ENCODE assay signal across 8 mouse cellular contexts in the genomic region with DNA sequence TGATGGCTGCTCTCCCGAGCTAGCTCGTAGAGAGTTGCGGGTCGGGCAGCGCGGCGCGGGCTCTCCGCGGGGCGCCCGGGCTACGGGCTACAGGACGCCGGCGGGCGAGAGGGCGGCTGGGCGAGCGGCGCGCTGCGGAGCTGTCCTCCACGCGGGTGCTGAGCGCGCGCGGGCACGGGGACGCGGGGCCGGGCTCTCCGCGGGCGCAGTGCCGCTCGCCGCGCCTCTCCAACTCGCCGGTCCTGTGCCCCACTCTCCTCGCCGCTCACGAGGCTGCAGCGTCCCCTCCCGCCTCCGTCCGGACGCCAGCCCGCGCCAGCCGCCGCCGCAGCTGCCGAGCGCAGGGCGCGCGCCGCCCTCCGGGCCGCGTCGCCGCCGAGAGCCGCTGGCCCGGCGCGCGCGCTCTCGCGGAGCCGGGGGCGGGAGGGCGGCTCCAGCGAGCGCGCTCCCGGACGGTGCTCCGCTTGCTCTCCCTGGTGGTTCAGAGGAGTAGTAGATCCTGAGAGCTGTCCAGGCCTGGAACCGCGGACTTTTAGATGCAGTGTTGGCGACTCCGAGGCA. TPM values are rescaled to one million over a fixed set of nuclear protein-coding genes. Genes with fewer than 3 reads are reported as not detected.
DNase-seq lines count a peak whose midpoint lies in the region; ATAC-seq and TF ChIP-seq lines count a peak whose summit lies in the region.

A gene (minus strand): TSS at position 347 of the 561 bp plus-strand sequence.

- peaks cover 19% of the 10 kb centered on the region for H3K27me3 ChIP-seq in erythroblast, embryonic 14.5 days (ENCODE audit: control insufficient read depth)
- H3K27me3 ChIP-seq in midbrain, postnatal 0 days (ENCODE audit: insufficient read depth, low read length) = 0 out of 2 replicates have a peak, but pooled peaks cover 4% of the 10 kb centered on the region

- no peak for ATAC-seq in erythroblast, adult 5-6 weeks (replicated peaks; ENCODE audit: low FRiP score, poor library complexity, severe bottlenecking)
- peak; percentile 93 for ATAC-seq in midbrain, postnatal 0 days (ENCODE audit: low FRiP score)

- peak within 1 kb of the TSS; percentile 55; the same call in 1 of the 2 replicates for H3K27ac ChIP-seq in midbrain, postnatal 0 days (ENCODE audit: low read depth, low read length)

- WGBS in midbrain, postnatal 0 days = under 1% methylated on average over 75 of the region's 88 CpGs

- peak within 1 kb of the TSS; percentile 64 for H3K9ac ChIP-seq in midbrain, postnatal 0 days (replicated peaks; ENCODE audit: low read length, poor library complexity, severe bottlenecking)

- TF ChIP-seq CTCF in midbrain, postnatal 0 days (IDR thresholded peaks at IDR 0.05) = peak; percentile 68

- no peaks in the 10 kb centered on the region for H3K36me3 ChIP-seq in erythroblast, embryonic 14.5 days (ENCODE audit: control insufficient read depth)
- H3K36me3 ChIP-seq in midbrain, postnatal 0 days (ENCODE audit: insufficient read depth, low read length) = no peaks in the 10 kb centered on the region

- H3K4me1 ChIP-seq in erythroblast, embryonic 14.5 days (ENCODE audit: control insufficient read depth) = no peaks in the 10 kb centered on the region
- no peaks in the 10 kb centered on the region for H3K4me1 ChIP-seq in midbrain, postnatal 0 days (ENCODE audit: insufficient read depth, low read length)

- DNase-seq in embryo, embryonic 10.5 days (ENCODE audit: low spot score) = peak; percentile 87
- DNase-seq in heart, adult 18-20 months = peak; percentile 18 to 25
- DNase-seq in kidney, adult 18-20 months = peak; percentile 28
- peak; percentile 68 for DNase-seq in left cerebral cortex, postnatal 4 days
- peak; percentile 88 for DNase-seq in midbrain, postnatal 0 days (ENCODE audit: low spot score)
- peak; percentile 76 for DNase-seq in testis, postnatal 10 days (ENCODE audit: low spot score)

- peak within 1 kb of the TSS; percentile 20 for H3K4me3 ChIP-seq in erythroblast, embryonic 14.5 days (replicated peaks)
- H3K4me3 ChIP-seq in midbrain, postnatal 0 days (ENCODE audit: low read depth, low read length) = peak within 1 kb of the TSS; percentile 83

- intact Hi-C loops in left cerebral cortex, postnatal 4 days (cut with DNase I) = no loop called here

- peak within 1 kb of the TSS; percentile 86 for H3K4me2 ChIP-seq in midbrain, postnatal 0 days (ENCODE audit: low read depth, low read length, poor library complexity, severe bottlenecking)

- no peaks in the 10 kb centered on the region for H3K9me3 ChIP-seq in erythroblast, embryonic 14.5 days (ENCODE audit: control insufficient read depth, low read length)
- no peaks in the 10 kb centered on the region for H3K9me3 ChIP-seq in midbrain, postnatal 0 days (ENCODE audit: low read length)

RNA-seq across cellular contexts. Expression of the gene that starts here (rescaled TPM):
- not detected in 2 replicates for polyA plus RNA-seq in erythroblast, embryonic 14.5 days (2012)
- total RNA-seq in erythroblast, adult 5-6 weeks (2015; ENCODE audit: low replicate concordance) = not detected in 2 replicates
- not detected in 2 replicates for total RNA-seq in erythroblast, adult 5-6 weeks (2017; ENCODE audit: low replicate concordance)
- under 1 TPM; 0.45 to 0.46 TPM for total RNA-seq in heart, adult 18-20 months (2021)
- 10 to 100 TPM; 54.6 to 58.9 TPM for total RNA-seq in left cerebral cortex, postnatal 4 days (2021)
- 21.6 and 30.5 TPM in 2 replicates for total RNA-seq in midbrain, postnatal 0 days (2014; rRNA removed)
- polyA plus RNA-seq in midbrain, postnatal 0 days (2015; fragmentation: Nextera tagmentation; extraction: Ambion mirVana) = 3.7 and 4.3 TPM in 2 replicates

Comparison
In these comparisons a context has a peak if more than half of its experiments do, and no peak if none do; other contexts are left out.
1. RNA of the gene that starts here (total RNA-seq): 54.6 to 58.9 TPM in left cerebral cortex, postnatal 4 days and 21.6 to 30.5 TPM in midbrain, postnatal 0 days; 0.45 to 0.46 TPM in heart, adult 18-20 months and not detected in erythroblast, adult 5-6 weeks; every median in the first group is over 10 times any median in the second.
2. Peak in DNase-seq in heart, adult 18-20 months; RNA of the gene not detected or under 1 TPM.
3. DNase-seq: peak in every context shown above with its lines; median percentile 88 in midbrain, postnatal 0 days; 87 in embryo, embryonic 10.5 days; 76 in testis, postnatal 10 days; 68 in left cerebral cortex, postnatal 4 days; 28 in kidney, adult 18-20 months; 22 in heart, adult 18-20 months.